Mouse (Mus musculus) left cerebral cortex, adult 8-10 months (tissue): Measurements from ENCODE around the gene Rbm8a2. TPM values are rescaled to one million over a fixed set of nuclear protein-coding genes. Genes with fewer than 3 reads are reported as not detected.
"Not testable (repeated sequence)": the region's sequence is repeated elsewhere in the genome, so short reads cannot be mapped to it uniquely, and the experiment has no call there.

Experiments
- DNase-seq, 2 experiments: peaks; one replicate each; pipeline ENCODE4 v3.0.0; 2022; ENCODE audit warnings: low spot score in 2 of 2
- total RNA-seq, 4 experiments: library from RNA; stranded (reverse); gene quantifications; 2 replicates each; pipeline ENCODE4 v1.2.4; 2022

Rbm8a2 gene
- under 1 TPM in 2 of 4 experiments, not detected in 2; 0.41 to 0.58 TPM for total RNA-seq

GRCm38 (mm10) chr1:175979014-175979413 is at the start of gene Rbm8a2:
Rbm8a2 (minus strand) TSS chr1:175979114.
- DNase-seq, result not testable (repeated sequence)

GRCm38 (mm10) chr1:176028397-176028796 is 49.5 kb upstream of the Rbm8a2 start:
- DNase-seq, result no peak

DNA sequence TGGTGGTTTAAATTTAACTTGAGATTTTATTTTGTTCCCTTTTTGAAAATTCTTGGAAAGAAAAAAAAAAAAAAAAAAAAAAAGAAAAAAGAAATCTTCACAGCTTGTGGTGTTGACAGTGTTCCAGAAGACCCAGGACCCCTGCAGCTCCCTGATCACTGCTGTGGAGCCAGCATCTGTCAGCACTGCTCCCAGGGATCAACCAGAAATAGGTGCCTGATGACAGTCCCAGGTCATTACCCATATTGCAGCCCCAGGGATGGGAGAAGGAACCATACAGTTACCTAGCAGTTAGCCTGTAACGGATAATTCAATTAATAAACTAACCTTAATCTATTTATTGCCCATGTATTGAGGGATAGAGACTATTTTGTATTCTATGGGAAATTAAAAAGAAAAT is 45.6 kb upstream of the Rbm8a2 start:
- no peak for DNase-seq

- DNase-seq, result no peak
Measured at GRCm38 (mm10) chr1:176018523-176018922, 39.6 kb upstream of the Rbm8a2 start.

DNA sequence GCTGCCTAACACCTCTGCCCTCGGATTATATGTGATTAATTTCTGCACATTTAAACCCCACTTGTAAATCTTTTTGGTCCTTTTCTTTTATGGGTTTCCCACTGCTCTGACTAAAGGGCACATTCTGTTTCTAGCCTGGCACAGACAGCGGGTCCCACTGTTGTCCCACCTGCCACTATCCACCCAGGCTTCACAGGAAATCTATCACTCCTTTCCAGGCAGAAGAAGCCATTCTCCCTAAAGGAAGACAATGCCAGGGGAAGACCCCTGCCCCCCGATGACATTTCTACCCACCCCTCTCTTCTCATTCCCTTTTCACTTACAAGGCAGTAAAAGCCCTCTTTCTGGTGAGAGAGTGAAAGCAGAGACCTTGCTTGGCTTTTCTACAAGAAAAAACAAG is 37.2 kb upstream of the Rbm8a2 start:
- DNase-seq, result no peak

- DNase-seq, result no peak
Measured at GRCm38 (mm10) chr1:176013497-176014268, 34.8 kb upstream of the Rbm8a2 start.

GRCm38 (mm10) chr1:176011535-176011934 is 32.6 kb upstream of the Rbm8a2 start:
- no peak for DNase-seq

- no peak for DNase-seq
Measured at GRCm38 (mm10) chr1:176011072-176011471, 32.2 kb upstream of the Rbm8a2 start.

GRCm38 (mm10) chr1:176008411-176008810 is 29.5 kb upstream of the Rbm8a2 start:
- DNase-seq, result no peak

- DNase-seq, result no peak
Measured at GRCm38 (mm10) chr1:176000599-176000998, 21.7 kb upstream of the Rbm8a2 start.

- DNase-seq, result no peak
Measured at GRCm38 (mm10) chr1:175997076-175997651, 18.2 kb upstream of the Rbm8a2 start.

DNA sequence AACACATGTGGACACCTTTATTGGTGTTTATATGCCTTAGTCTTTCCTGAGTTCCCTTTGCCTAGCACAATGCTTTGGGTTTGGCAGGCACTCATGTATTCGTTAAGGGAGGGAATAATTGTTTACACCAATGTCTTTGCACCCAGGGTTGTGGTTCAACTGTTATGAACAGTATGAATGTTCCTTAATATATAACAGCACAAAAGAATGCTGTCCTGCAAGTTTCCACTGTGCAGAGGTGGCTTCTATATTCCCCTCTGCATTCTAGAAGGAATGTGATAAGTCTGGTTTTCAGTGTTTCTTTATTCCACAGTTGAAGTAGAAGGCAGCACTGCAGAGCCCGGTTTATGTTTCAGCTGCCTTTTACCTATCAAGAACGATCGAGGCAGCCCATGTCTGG is 10.0 kb upstream of the Rbm8a2 start:
- DNase-seq, result no peak

- no peak for DNase-seq
Measured at GRCm38 (mm10) chr1:175988448-175988847, 9.5 kb upstream of the Rbm8a2 start.

DNA sequence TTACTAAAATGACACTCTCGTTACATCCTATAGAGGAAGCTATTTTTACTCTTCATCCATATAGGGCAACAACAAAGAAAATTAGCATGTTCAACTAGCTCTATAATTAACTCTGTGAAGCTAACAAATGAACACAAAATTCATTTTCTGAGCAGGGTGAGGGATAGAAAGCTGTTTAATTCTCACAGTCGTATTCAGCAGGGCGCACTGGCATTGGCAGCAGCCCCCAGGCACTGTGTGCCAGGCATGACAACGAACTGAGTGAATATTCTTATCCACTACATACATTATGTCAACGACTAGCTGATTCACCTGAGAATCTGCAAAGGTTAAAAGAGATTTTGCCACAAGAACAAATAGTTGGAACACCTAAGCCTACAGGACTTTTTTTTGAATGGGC is 8.2 kb downstream of the Rbm8a2 start:
- DNase-seq, result no peak

- no peak for DNase-seq
Measured at GRCm38 (mm10) chr1:175967004-175967745, 11.7 kb downstream of the Rbm8a2 start.

- no peak for DNase-seq
Measured at GRCm38 (mm10) chr1:175961786-175962185, 17.1 kb downstream of the Rbm8a2 start.

GRCm38 (mm10) chr1:175950851-175951250 is 28.1 kb downstream of the Rbm8a2 start:
- DNase-seq, result no peak

GRCm38 (mm10) chr1:175950421-175950820 is 28.5 kb downstream of the Rbm8a2 start:
- DNase-seq, result no peak

DNA sequence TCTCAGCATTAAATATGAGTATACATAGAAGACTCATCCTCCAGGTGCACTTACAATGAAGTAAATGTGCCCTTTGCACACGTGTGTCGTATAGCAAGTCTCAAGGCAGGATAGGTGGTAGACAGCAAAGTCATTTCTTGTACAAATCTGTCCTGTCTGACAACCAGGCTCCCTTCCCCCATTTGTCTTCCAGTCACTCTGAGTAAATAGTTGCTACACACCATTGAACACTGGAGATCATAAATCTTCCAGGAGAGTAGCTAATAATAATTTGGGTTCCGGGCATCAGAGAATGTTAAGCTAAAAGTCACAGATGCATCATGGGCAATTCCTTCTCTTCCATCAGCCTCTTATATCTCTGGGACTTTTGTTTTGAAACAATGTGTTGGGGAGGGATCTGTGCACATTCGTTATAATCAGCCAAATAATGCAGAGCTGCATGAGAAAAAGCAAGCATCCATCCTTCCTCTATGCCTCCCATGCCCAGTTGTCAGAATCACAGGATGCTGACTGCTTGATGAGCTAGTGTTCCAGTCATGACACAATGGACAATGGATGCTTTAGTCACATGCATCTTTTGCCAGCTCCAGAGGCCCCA is 32.1 kb downstream of the Rbm8a2 start:
- no peak for DNase-seq

GRCm38 (mm10) chr1:175943168-175943567 is 35.7 kb downstream of the Rbm8a2 start:
- DNase-seq, result no peak

DNA sequence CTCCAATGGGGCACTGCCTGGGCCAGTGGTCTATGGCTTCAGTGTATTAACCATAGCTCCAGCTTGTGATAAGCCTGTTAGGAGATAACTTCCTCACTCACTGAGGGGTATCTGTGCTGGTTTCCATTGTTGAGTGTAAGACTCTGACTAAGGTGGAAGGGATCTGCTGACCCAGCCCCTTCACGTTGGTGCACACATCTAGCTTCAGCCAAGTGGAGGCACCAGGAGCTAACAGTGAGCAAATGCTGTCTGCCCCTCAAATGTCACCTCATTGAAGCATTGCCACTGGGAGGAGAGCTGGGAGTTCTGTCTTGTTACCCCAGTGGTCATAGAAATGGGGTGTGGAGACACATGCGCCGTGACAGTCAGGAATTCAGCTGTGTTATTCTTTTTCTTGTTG is 40.2 kb downstream of the Rbm8a2 start:
- DNase-seq, result no peak

DNA sequence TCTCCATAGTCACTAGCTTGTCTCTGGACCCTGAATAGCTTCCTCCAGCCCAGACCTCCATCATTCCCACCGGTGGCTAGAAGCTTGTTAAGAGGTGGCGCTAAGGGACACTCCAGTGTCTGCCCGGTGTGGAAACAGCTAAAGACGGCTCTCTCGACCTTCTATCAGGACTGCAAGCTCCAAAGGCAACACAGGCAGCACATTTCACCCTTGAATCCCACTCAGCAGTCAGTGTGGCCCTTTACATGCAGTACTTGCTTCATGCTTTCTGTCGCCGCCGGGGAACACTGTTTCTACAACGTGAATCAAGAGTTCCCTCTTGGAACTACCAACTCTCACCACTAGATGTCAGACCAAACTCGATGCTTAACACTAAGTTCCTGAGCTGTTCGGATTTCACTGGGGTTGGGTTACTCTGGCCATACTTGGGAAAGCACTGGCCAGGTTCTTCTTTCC is 42.6 kb downstream of the Rbm8a2 start:
- DNase-seq, result peak; percentile 39 to 46
